Mouse (Mus musculus) cortical plate, adult 2 months (tissue): ENCODE data around the gene Ifitm3.

ENCODE experiments used
- CTCF ChIP-seq: fragments of 200-500 bp; IDR thresholded peaks from 2 replicates; pipeline ENCODE4 v1.5.1; 2011; ENCODE audit warnings: mild to moderate bottlenecking, control low read depth, low read length; ENCODE audit not compliant: insufficient read depth; ENCODE audit errors: extremely low read depth
- POLR2A ChIP-seq: fragments of 200-500 bp; IDR thresholded peaks from 2 replicates; pipeline ENCODE4 v1.6.1; 2011; ENCODE audit warnings: mild to moderate bottlenecking, low read length, control low read depth; ENCODE audit not compliant: insufficient read depth; ENCODE audit errors: extremely low read depth

DNA sequence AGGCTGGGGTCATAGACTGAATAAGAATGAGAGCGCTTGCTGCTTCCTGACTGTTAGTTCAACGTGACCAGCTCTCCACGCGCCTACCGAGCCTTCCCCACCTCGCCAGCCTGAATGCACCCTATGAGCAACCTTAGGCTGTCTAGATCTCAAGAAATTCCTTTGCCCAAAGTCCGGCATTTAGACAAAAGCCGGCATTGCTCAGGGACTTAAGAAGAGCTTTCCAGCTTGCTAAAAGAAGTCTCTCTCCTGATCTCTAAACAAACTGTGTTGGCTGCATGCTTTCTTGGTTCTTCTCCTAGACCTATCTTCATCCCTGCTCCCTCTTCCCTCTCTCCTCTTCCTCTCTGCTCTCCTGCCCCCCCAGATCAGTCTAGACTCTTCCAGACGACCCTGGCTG, 35.6 kb downstream of the Ifitm3 start:
- TF ChIP-seq POLR2A (no peak), CTCF (no peak)
